Mouse (Mus musculus) brain, adult 2 months (tissue): ENCODE measurements at regions not wholly inside any gene's neighbourhood (a gene's known extent, or its start where the extent isn't known, plus 50 kb on each side); places are given as distances from the start of the nearest gene placed in this dataset.

Experiments used
- DNase-seq: peaks from one replicate; pipeline ENCODE4 v3.0.0; 2011; ENCODE audit warnings: low read depth, low spot score

- DNase-seq, result no peak
Measured at GRCm38 (mm10) chr2:45756395-45756794, 639.2 kb upstream of the Zeb2 start.

- no peak for DNase-seq
Measured at GRCm38 (mm10) chr2:45751746-45752145, 634.6 kb upstream of the Zeb2 start.

GRCm38 (mm10) chr2:45749379-45749778, 632.2 kb upstream of the Zeb2 start:
- no peak for DNase-seq

GRCm38 (mm10) chr2:45747263-45748236, 630.4 kb upstream of the Zeb2 start:
- DNase-seq, result no peak

- DNase-seq, result no peak
Measured at GRCm38 (mm10) chr2:45746606-45747005, 629.4 kb upstream of the Zeb2 start.

- no peak for DNase-seq
Measured at GRCm38 (mm10) chr2:45736278-45736677, 619.1 kb upstream of the Zeb2 start.

GRCm38 (mm10) chr2:45713997-45714396, 596.8 kb upstream of the Zeb2 start:
- no peak for DNase-seq

- DNase-seq, result peak; percentile 2
Measured at GRCm38 (mm10) chr2:45707026-45707425, 589.8 kb upstream of the Zeb2 start.

- DNase-seq, result peak; percentile 31
Measured at GRCm38 (mm10) chr2:45702511-45702910, 585.3 kb upstream of the Zeb2 start.

- no peak for DNase-seq
Measured at GRCm38 (mm10) chr2:45700578-45700977, 583.4 kb upstream of the Zeb2 start.

- no peak for DNase-seq
Measured at GRCm38 (mm10) chr2:45693291-45694020, 576.3 kb upstream of the Zeb2 start.

- DNase-seq, result no peak
Measured at GRCm38 (mm10) chr2:45692819-45693218, 575.6 kb upstream of the Zeb2 start.

GRCm38 (mm10) chr2:45688996-45689395, 571.8 kb upstream of the Zeb2 start:
- no peak for DNase-seq

- no peak for DNase-seq
Measured at GRCm38 (mm10) chr2:45681251-45681650, 564.1 kb upstream of the Zeb2 start.

GRCm38 (mm10) chr2:45679101-45679895, 562.1 kb upstream of the Zeb2 start:
- no peak for DNase-seq

GRCm38 (mm10) chr2:45678685-45679084, 561.5 kb upstream of the Zeb2 start:
- DNase-seq, result no peak

GRCm38 (mm10) chr2:45675776-45676175, 558.6 kb upstream of the Zeb2 start:
- no peak for DNase-seq

GRCm38 (mm10) chr2:45656011-45656410, 538.8 kb upstream of the Zeb2 start:
- DNase-seq, result no peak

- no peak for DNase-seq
Measured at GRCm38 (mm10) chr2:45654693-45655092, 537.5 kb upstream of the Zeb2 start.

GRCm38 (mm10) chr2:45652977-45653376, 535.8 kb upstream of the Zeb2 start:
- no peak for DNase-seq

- DNase-seq, result no peak
Measured at GRCm38 (mm10) chr2:45650271-45650985, 533.2 kb upstream of the Zeb2 start.
